Mouse (Mus musculus): ENCODE measurements around the gene Plac9a.
"Not testable (repeated sequence)": the region's sequence is repeated elsewhere in the genome, so short reads cannot be mapped to it uniquely, and the experiment has no call there.

Plac9a gene

DNA sequence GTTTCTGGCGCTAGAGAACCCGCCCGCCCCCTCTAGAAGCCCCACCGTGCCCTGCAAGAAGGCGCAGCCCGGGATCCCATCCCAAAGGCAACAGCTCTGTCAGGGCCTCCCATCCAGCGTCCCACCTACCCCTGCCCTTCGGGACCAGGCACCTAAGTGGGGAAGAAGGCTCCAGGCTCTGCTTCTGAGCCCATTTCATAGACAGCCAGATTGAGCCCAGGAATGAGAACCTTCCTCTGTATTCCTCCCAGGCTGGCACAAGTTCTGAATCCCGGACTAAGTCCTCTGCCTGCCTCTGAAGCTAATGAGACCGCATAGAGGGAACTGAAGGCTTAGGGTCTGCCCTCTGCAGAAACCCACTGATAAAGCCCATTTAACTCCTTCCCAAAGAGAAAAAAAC lies at the start of gene Plac9a:
Gene Plac9a, minus strand, starts transcription at position 101 of the 400 bp plus-strand sequence.
- not testable (repeated sequence) for DNase-seq

DNA sequence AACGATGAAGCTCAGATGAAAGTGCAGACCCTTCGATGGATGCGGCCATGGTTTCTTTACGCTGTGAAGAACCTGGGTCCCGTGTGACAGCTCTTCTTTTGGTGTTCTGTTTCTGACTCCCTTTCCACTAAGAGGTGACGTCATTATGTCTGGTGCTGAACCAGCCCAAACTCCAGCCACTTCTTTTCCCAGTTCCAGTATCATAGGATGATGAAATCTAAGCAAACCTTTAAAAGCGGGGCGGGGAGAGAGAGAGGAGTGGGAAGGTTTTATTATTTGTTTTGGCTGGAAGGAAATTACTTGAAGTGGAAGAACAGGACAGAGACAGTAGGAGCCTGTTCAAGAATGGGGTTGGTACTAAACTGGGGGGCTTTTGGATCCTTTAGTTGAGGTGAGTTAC lies 35.1 kb upstream of the Plac9a start, which contains the start of gene Cphx1:
Gene Cphx1, plus strand, starts transcription at position 301 of the 400 bp plus-strand sequence.
- not testable (repeated sequence) for DNase-seq

DNA sequence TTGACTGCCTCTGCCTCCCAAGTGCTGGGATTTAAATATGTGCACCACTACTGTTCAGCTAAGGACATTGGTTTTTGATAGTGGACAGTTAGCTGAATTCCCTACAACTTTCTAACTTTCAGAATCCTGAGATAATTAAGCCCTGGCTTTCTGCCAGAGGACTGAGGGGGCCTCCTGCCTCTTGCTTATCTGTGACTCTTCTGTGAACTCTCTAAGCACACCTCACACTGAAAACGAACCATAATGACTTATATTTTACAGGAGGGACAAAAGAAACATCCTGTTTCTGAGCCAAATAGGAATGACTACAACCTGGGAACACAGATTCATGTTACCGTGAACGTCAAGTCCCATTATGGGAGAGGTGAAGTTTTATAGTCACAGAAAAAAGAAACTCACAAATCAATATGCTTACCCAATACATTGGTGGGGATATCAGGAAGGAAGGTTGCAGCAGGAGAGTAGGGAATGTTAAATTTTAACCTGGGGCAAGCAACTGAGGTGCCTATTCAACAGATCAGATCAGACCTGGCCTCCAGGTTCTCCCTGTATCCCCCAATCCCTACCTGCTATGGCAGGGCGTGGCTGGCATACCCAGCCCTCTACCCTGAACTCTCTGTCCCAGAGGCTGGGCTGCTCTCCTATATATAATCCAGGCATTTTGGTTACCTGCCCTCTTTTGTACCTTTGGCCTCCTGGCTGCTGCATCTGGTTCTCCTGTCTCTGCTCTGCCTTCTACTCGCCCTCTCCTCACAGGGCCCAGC lies 34.1 kb upstream of the Plac9a start:
- not testable (repeated sequence) for DNase-seq

DNA sequence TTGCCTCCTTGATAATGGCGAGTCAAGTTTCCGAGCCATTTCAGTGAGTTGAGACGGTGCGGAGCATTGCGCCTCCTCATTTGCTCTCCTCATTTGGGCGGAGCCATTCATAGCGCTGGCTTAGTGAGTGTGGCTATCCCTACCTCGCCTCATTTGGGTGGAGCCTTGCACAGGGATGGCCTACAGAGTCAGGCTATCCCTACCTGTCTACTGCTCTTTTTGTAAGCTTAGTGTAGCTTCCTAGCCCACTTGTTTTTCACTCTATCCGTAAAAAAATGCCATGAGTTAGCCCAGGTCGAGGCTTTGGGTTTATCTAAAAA lies 24.6 kb upstream of the Plac9a start, which contains the start of gene Tmem254a:
Gene Tmem254a, minus strand, starts transcription at position 111 of the 320 bp plus-strand sequence.
- DNase-seq = not testable (repeated sequence)

DNA sequence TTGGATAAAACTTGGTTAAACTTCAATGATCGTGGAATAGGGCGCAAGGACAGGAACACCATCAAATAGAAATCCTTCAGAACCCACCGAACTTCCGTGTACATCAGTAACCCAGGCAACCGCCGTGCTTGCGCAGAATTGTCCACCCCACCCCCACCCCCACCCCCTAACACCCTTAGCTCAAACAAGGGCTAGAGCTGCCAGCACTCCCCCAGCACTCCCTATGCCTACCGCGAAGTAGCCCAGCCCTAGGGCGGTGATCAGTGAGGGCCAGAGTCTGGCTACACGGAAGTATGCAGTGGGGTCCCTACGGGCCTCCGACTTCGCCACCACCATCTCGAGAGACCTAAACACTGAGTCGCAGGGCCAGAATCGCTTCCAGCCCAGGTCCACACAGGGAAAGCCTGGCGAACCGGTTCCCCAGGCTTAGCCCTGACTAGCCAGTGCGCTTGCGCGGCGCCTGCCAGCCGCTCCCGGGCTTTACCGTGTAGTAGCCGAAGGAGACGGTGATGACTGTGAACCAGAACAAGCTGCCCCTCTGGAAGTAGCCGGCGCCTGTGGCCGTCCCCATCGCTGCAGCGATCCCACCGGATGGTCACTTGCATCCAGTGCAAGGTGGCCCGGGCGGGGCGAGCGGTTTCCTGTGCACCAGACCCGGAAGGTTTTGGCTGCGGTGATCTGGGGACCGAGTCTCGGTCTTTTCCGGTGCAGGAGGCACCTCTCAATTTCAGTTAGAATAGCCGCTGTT lies 24.1 kb upstream of the Plac9a start:
- DNase-seq = not testable (repeated sequence)

DNA sequence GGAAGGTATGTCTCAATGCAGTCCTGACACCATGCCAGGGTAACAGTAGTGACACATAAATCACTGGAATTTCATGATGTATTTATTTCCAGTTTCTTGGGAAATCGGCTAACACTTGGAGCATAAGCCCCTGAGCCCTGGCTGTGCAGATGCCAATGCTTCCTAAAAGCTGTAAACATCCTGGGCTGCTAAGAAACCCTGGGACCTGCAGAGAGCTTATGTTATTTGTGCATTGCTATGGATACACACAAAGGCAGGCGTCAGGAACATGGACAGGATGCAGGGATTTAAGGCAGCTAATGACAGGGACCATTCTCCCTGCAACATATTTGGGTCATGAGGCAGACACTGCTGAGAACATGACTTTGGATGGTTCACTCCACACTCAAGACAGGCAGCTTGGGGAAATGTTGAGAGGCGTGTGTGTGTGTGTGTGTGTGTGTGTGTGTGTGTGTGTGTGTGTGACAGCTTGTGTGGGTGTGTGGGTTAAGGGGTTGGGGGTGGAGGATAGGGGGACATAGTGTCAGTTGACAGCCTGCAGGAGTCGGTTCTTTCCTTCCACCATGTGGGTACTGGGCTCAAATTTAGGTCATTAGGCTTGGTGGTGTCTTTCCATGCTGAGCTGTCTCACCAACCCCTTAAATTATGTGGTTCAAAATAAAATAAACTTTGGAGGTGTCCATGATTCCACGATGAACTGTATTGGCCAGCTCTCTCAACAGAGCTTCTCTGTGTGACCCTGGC lies 15.7 kb upstream of the Plac9a start:
- DNase-seq = not testable (repeated sequence)

DNA sequence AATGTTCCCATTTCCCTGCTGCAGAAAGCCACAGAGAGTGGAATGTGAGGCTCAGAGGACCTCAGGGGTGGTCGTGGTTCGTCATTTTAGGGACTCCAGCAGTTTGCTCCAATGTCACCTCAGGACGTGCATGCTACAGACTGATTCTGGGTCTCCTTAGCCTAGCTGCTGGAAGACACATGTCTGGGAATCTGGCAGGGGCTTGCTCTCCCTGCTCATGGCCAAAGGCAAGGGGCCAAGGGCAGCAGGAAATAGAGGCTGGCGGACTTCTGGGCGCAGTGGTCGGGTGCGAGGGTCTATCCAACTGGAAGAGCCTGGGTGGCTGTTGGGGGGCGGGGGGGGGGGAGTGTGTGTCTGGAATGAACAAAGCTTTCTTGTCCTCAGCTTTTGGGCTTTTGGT lies 6.1 kb upstream of the Plac9a start:
- not testable (repeated sequence) for DNase-seq

DNA sequence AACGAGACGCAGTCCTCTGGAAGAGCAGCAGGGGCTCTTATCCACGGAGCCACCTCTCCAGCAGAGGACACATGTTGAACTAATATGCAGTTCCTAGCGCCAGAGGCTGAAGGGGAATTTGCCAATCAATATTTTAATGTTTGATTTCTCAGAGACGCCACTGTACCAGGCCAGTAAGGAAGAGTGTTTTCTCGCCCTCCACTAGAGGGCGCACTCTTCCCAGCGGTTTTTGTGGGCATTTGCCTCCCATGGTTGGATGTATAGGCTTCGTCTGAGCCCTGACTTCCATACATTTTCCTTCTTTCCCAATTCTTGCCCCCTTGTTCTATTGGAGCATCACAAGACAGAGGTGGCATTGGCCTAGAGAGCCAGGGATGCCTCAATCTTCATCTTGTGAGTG lies 4.4 kb upstream of the Plac9a start:
- not testable (repeated sequence) for DNase-seq

DNA sequence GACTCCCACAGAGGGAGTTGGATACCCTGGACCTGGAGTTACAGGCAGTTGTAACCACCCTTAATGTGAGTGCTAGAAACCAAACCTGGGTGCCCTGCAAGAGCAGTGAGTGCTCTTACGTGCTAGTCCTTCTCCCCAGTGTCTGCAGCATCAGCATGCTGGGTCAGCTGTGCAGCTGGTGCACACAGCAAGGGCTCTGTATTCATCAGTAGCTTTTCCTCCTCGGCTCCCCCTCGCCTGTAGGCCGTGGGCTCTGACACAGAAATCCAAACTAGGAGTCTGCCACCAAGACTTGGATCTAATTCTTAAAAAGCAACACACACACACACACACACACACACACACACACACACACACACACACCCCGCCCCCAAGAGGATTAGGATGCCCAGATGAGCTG lies 2.3 kb upstream of the Plac9a start:
- not testable (repeated sequence) for DNase-seq

DNA sequence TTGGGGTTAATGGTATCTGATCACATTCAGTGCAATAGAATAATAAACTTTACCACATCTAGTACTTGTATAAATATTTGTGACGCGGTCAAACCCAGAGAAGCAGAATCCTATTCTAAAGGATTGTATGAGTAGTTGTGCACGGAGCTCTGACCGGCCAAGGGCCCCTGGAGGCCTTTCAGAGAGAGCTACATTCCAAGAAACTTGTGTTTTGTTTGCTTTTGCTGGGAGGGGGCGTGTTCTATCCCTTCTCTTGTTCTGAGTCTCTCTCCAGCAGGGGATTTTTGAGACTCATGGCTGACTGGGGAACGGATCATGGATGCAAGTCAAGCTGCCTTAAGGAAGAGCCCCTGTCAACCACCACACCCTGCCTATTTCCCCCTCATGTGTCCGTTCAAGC lies 7.2 kb downstream of the Plac9a start:
- not testable (repeated sequence) for DNase-seq

DNA sequence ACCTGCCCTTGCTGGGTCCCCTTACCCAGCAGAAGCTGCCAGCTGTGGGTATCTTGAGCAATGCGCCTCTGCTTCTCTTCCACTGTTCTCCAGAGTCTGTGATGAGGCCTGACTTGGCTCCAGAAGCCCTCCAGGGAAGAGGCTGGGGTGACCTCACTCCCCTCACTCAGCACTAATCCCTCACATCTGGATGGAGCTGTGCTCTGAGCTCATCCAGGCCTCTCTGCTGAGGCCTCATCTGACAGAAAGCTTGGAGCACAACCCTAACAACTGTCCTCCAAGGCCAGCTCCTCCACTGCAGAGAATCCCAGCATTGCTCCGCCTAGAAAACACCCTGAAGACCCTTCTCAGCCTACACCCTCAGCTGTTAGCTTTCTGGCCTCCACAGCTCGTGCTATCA lies 8.3 kb downstream of the Plac9a start:
- not testable (repeated sequence) for DNase-seq

DNA sequence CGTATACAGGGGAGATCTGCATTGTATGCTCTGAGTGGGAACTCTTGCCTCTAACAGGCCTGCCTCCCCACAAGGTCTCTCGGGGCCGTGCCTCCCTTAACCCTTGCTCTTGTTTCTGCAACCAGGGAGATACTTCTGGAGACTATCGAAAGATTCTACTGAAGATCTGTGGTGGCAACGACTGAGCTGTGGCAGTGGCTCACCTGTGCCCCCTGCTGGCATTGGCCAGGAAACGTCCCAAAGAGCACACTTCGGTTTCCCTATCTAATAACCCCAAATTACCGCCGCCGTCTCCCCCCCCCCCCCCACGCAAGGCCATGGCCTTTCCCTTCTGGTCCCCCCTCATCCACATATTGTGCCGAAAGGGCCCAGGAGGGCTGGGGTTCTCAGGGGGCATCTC lies 17.0 kb downstream of the Plac9a start:
- not testable (repeated sequence) for DNase-seq

DNA sequence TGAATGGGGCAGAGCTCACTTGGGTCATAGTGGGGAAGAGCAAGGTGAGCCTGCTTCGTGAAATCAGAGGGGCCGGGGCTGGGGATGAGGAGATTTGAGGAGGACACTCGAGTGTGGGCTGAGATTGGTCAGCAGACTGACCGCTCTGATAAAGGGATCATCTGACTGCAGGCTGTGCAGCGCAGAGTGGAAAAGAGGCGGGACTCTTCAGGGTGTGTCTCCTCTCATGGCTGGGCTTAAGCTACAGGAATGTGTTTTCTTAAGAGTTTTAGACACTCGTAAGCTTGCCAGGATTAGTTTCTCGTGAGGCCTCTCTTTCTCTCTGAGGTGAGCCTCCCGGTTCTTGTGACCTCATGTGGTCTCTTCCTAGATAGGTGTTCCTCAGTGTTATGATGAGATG lies 21.1 kb downstream of the Plac9a start:
- DNase-seq = not testable (repeated sequence)

DNA sequence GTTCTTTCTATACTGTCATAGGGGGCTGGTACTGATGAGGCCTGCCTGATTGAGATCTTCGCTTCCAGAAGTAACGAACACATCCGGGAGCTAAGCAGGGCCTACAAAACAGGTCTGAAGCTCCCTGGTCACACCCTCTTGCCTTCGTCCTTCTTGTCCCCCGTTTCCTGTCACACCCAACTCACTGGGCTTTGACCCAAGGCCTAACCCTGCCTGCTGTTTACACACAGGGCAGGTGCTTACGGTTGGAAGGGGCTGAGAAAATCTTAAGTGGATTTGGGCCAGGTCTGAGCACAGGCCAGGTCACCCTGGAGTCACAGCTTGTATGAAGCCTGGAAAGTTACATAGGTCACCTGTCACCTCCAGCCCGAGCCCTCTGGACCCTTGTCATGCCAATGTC lies 26.3 kb downstream of the Plac9a start:
- not testable (repeated sequence) for DNase-seq

DNA sequence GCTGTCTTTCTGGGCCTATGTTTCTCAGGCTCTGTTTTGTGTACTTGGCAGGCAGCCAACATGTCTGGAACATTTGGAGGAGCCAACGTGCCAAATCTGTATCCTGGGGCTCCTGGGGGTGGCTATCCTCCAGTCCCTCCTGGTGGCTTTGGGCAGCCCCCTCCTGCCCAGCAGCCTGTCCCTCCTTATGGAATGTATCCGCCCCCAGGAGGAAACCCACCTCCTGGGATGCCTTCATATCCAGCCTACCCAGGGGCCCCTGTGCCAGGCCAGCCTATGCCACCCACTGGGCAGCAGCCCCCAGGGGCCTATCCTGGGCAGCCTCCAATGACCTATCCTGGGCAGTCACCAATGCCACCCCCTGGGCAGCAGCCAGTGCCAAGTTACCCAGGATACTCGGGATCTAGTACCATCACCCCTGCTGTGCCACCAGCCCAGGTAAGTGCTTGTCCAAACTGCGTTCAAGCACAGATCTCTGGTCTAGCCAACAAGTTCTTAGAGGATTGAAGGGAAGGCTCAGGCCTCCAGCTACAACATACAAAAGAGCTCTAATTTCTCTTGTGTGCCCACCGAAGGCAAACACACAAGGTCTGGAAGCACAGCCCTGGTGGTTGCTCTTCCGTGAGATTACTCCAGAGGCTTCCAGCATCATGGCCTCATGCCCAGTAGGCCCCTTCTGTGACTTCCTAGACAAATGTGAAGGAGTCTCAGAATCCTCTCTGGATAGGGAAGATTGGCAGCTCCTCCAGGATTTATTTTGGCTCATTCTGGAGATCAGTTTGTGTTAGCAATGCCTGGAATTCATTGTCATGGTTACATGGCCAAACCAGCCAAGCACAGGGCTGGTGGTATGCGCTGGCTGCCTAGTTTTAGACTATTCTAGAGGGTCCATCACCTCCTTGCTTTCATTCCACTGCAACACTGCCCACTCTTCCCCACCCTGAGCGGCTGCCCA lies 30.2 kb downstream of the Plac9a start:
- DNase-seq = no peak

DNA sequence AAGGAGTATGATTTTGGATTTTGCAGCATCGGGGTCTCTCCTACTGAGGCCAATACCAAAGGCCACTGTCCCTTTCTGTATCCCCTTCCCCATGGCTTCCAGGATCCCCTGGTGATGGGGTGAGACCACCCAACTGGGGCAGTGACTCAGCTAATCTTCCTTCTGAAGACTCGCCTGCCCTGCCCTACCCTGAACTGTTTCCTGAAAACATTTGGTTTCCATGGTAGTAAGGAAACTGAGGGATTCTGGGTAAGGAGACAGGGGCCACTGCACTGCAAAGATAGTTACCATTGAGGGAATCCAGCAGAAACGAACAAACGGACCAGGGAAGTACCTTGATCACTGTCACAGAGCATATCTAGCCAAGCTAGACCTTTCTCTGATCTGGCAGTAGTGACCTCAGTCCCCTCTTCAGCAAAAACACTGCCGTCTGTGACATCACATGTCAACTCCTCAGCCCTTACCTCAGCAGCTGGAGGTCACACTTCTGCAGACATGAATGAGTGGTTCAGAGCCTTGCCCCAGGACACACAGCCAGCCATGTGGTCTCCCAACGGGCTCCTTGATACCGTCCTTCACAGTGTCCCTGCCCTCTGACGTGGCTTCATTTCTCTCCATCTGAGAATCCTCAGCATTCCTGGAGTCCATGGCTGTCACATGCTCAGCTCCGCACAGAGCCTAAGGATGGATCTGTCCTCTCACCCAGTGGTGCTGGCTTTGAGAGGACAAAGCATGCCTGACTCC lies 33.6 kb downstream of the Plac9a start:
- no peak for DNase-seq

DNA sequence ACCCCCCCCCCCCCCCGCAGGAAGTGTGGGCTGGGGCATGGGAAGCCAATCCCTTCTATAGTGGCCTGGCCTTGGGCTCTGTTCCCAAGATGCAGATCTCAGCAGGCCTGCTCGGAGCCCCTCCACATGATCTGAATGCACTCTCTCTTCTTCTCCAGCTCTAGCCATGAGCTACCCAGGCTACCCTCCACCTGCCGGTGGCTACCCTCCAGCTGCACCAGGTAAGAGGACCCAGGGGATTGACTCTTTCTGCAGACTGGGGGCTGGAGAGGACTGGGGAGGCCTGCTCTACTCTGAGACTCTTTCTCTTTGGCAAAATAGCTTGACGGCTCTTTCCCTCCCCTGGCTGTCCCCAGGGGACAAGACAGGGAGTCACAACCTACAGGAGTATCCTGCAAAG lies 34.2 kb downstream of the Plac9a start:
- no peak for DNase-seq

DNA sequence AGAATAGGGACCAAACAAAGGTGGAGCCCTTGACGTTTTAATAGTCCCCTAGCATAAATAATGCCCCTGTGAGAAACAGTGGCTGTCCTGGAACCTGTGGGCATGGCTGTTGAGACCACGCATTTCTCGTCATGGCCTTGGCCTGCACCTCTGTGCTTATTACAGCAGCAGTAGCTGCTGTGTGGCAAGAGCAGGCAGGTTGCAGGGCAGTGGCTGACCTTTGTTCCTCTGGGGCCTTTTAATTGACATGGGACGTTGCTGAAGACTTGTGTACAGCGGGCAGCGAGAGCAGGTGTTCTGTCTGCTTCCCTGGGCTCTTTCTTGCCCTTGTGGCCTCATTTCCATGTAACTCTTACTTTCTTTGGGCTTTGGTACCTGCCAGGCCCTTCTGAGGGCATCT lies 35.1 kb downstream of the Plac9a start:
- DNase-seq = peak; percentile 68

DNA sequence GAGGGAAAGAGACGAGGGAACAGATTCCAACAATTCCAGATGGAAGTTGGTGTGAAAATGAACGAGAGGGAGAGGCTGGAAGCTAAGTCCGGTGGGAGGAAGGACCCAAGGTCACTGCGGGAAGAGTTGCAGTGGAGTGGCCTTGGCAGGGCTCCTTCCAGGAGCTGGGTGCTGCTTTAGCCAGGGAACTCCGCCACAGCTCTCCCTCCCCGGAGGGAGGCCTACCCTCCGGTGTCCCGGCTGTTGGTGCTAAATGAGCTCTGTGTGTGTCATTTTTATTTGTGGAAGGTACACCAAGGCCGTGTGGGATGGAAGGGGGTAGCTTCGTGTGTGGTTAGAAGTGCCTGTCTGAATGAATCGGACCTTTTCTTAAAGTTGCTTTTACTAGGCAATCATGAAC lies 36.1 kb downstream of the Plac9a start:
- DNase-seq = no peak

DNA sequence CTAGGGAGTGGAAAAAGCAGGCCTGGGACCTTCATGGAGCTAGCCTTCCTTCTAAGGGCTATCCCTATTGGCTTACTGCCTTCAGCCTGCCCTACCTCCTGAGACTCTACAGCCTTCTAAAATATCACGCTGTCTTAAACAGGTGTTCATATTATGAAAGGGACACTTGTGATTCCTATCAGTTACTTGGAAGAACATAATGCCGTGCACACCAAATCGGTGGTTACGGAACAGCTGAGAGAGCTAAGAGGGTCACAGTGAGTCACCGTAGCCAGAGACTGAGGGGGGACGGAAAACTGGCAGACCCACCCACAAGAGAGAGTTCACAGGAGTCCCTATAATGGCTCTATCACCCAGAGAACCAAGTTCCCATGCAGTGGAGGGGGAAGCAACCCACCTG lies 36.5 kb downstream of the Plac9a start:
- DNase-seq = no peak

DNA sequence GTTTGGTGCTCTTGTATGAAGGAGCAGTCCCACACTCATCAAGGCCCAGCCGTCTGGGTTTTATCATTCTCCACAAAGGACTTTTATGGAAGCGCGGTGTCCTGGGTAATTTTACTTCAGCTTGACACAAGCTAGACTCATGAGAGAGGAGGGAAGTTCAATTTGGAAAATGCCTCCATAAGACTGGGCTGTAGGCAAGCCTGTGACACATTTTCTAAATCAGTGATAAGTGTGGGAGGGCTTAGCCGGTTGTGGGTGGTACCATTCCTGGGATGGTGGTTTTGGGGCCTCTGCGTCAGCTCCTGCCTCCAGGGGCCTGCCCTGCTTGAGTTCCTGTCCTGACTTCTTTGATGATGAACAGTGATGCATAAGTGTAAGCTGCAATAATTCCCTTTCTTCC lies 37.6 kb downstream of the Plac9a start:
- no peak for DNase-seq

DNA sequence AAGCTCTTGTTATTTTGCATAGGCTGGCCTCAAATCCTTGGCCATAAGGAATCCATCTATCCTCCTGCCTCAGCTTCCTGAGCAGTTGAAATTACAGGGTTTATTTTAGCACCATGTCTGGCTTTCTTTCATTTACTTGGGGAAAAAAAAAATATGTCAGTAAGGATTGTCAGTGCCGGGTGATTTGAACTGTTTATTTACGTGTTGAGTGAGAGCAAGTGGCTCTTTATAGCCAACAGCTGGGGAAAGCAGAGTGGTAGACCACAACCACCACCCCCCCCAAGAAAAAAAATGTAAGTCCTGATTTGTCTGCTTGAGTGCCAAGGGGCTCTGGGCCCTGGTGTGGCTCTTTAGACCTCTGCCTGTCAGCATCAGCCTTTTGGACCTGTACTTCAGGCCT lies 39.2 kb downstream of the Plac9a start:
- DNase-seq = no peak

Measured in kidney, adult 9 months (tissue).